ENCODE assay signal across 10 mouse cellular contexts in genomic region chr11:84827492-84827891, GRCm38 (mm10). TPM values are rescaled to one million over a fixed set of nuclear protein-coding genes. Genes with fewer than 3 reads are reported as not detected.
DNase-seq lines count a peak whose midpoint lies in the region; ATAC-seq and TF ChIP-seq lines count a peak whose summit lies in the region.
"Had no signal": no experiment of that assay in that cellular context is flagged by ENCODE, and none has a peak within 500 bp of the region (broad histone marks: within the 10 kb centered on the region; RNA-seq: fewer than 3 reads in every experiment).

No protein-coding gene starts in this region.

- H3K9me3 ChIP-seq in midbrain, embryonic 10.5 days (replicated peaks) = no peaks in the 10 kb centered on the region
- no peaks in the 10 kb centered on the region for H3K9me3 ChIP-seq in midbrain, embryonic 11.5 days (ENCODE audit: control insufficient read depth, low read length)
- H3K9me3 ChIP-seq in intestine, embryonic 15.5 days = no peaks in the 10 kb centered on the region
- H3K9me3 ChIP-seq in forebrain, embryonic 12.5 days = no peaks in the 10 kb centered on the region

- H3K27me3 ChIP-seq in midbrain, embryonic 10.5 days (ENCODE audit: low read depth, poor library complexity, severe bottlenecking) = no peaks in the 10 kb centered on the region
- H3K27me3 ChIP-seq in midbrain, embryonic 11.5 days (ENCODE audit: control insufficient read depth, insufficient read depth, low read length) = no peaks in the 10 kb centered on the region
- H3K27me3 ChIP-seq in intestine, embryonic 15.5 days (replicated peaks) = no peaks in the 10 kb centered on the region
- no peaks in the 10 kb centered on the region for H3K27me3 ChIP-seq in small intestine, adult 2 months (ENCODE audit: control insufficient read depth, insufficient read depth, low read length)
- no peaks in the 10 kb centered on the region for H3K27me3 ChIP-seq in forebrain, embryonic 12.5 days

- peaks cover 27% of the 10 kb centered on the region for H3K4me1 ChIP-seq in midbrain, embryonic 10.5 days
- peaks cover 5% of the 10 kb centered on the region; the same call in 1 of the 2 replicates for H3K4me1 ChIP-seq in midbrain, embryonic 11.5 days (ENCODE audit: control insufficient read depth, insufficient read depth, low read length)
- H3K4me1 ChIP-seq in intestine, embryonic 15.5 days (replicated peaks) = peaks cover 30% of the 10 kb centered on the region
- peaks cover 22% of the 10 kb centered on the region for H3K4me1 ChIP-seq in small intestine, adult 2 months (ENCODE audit: control insufficient read depth, insufficient read depth, insufficient read length, low read length)
- H3K4me1 ChIP-seq in forebrain, embryonic 12.5 days = peaks cover 16% of the 10 kb centered on the region

- no peak overlapping the region for H3K4me2 ChIP-seq in midbrain, embryonic 11.5 days
- H3K4me2 ChIP-seq in intestine, embryonic 15.5 days (replicated peaks) = peak overlapping the region; percentile 33
- no peak overlapping the region for H3K4me2 ChIP-seq in forebrain, embryonic 12.5 days

- peak; percentile 53; the same call in 1 of the 2 replicates for TF ChIP-seq POLR2A in small intestine, adult 2 months (IDR thresholded peaks at IDR 0.05; ENCODE audit: low read depth, low read length)

- H3K4me3 ChIP-seq in midbrain, embryonic 10.5 days = peak overlapping the region; percentile 85
- no peak overlapping the region for H3K4me3 ChIP-seq in midbrain, embryonic 11.5 days (ENCODE audit: low read depth, low read length)
- peak overlapping the region; percentile 17 for H3K4me3 ChIP-seq in intestine, embryonic 15.5 days (replicated peaks)
- H3K4me3 ChIP-seq in small intestine, adult 2 months (ENCODE audit: low read depth, low read length) = peak overlapping the region; percentile 17; the same call in 1 of the 2 replicates
- H3K4me3 ChIP-seq in forebrain, embryonic 12.5 days (replicated peaks) = no peak overlapping the region

- no peak overlapping the region for H3K27ac ChIP-seq in midbrain, embryonic 10.5 days (replicated peaks)
- H3K27ac ChIP-seq in midbrain, embryonic 11.5 days (ENCODE audit: low read depth, low read length) = no peak overlapping the region
- H3K27ac ChIP-seq in intestine, embryonic 15.5 days = peak overlapping the region; percentile 86; the same call in 1 of the 2 replicates
- H3K27ac ChIP-seq in small intestine, adult 2 months (ENCODE audit: insufficient read depth, low read depth, low read length) = peak overlapping the region; percentile 90
- H3K27ac ChIP-seq in forebrain, embryonic 12.5 days = no peak overlapping the region

- H3K9ac ChIP-seq in midbrain, embryonic 11.5 days (ENCODE audit: low read length) = no peak overlapping the region
- no peak overlapping the region for H3K9ac ChIP-seq in intestine, embryonic 15.5 days
- no peak overlapping the region for H3K9ac ChIP-seq in forebrain, embryonic 12.5 days

- no peak for ATAC-seq in midbrain, embryonic 11.5 days (ENCODE audit: low FRiP score)
- peak; percentile 36 for ATAC-seq in intestine, embryonic 15.5 days
- ATAC-seq in forebrain, embryonic 12.5 days (ENCODE audit: low FRiP score) = no peak

- peaks cover 24% of the 10 kb centered on the region for H3K36me3 ChIP-seq in midbrain, embryonic 10.5 days
- H3K36me3 ChIP-seq in midbrain, embryonic 11.5 days (ENCODE audit: control insufficient read depth, insufficient read depth, low read length) = no peaks in the 10 kb centered on the region
- peaks cover 9% of the 10 kb centered on the region; the same call in 1 of the 2 replicates for H3K36me3 ChIP-seq in intestine, embryonic 15.5 days
- H3K36me3 ChIP-seq in small intestine, adult 2 months (ENCODE audit: control insufficient read depth, insufficient read depth, low read length) = peaks cover 38% of the 10 kb centered on the region
- H3K36me3 ChIP-seq in forebrain, embryonic 12.5 days (replicated peaks) = peaks cover 23% of the 10 kb centered on the region

- no peak for TF ChIP-seq CTCF in small intestine, adult 2 months (IDR thresholded peaks at IDR 0.05; ENCODE audit: extremely low read depth, insufficient read length, insufficient replicate concordance, low read depth, low read length)

- DNase-seq in heart, adult 11 months = peak; percentile 91
- DNase-seq in heart, adult 8-10 months (ENCODE audit: low spot score) = no peak
- no peak for DNase-seq in midbrain, embryonic 10.5 days (ENCODE audit: low spot score)
- DNase-seq in midbrain, embryonic 11.5 days (ENCODE audit: low spot score, missing footprints) = no peak
- DNase-seq in natural killer cell, adult 2 months (ENCODE audit: low spot score in 2 of 2) = no peak
- DNase-seq: lung, adult 2 months; thymus, adult 2 months had no signal

RNA-seq across cellular contexts. Expression of gene Dhrs11, which starts 1.3 kb away (rescaled TPM):
- total RNA-seq in heart, adult 8-10 months (2022) = 100 to 1,000 TPM; 104 to 123 (median 113) TPM
- polyA plus RNA-seq in midbrain, embryonic 10.5 days (2016; fragmentation: Nextera tagmentation; extraction: Ambion mirVana) = 12.0 and 12.8 TPM in 2 replicates
- 12.2 and 12.6 TPM in 2 replicates for polyA plus RNA-seq in midbrain, embryonic 11.5 days (2014; fragmentation: Nextera tagmentation; extraction: Ambion mirVana)
- 64.4 and 78.1 TPM in 2 replicates for polyA plus RNA-seq in intestine, embryonic 15.5 days (2015; fragmentation: Nextera tagmentation; extraction: Ambion mirVana)
- 295 and 763 TPM in 2 replicates for polyA plus RNA-seq in small intestine, adult 2 months (2012; rRNA removed)
- 4.8 and 5.8 TPM in 2 replicates for polyA plus RNA-seq in forebrain, embryonic 12.5 days (2016; fragmentation: Nextera tagmentation; extraction: Ambion mirVana)

RNA-seq across cellular contexts. Expression of gene Mrm1, which starts 8.2 kb away (rescaled TPM):
- total RNA-seq in heart, adult 8-10 months (2022) = 10 to 100 TPM; 16.7 to 23.3 (median 21.1) TPM
- polyA plus RNA-seq in midbrain, embryonic 10.5 days (2016; fragmentation: Nextera tagmentation; extraction: Ambion mirVana) = 14.6 and 16.2 TPM in 2 replicates
- polyA plus RNA-seq in midbrain, embryonic 11.5 days (2014; fragmentation: Nextera tagmentation; extraction: Ambion mirVana) = 10.3 and 11.4 TPM in 2 replicates
- 16.0 and 16.3 TPM in 2 replicates for polyA plus RNA-seq in intestine, embryonic 15.5 days (2015; fragmentation: Nextera tagmentation; extraction: Ambion mirVana)
- polyA plus RNA-seq in small intestine, adult 2 months (2012; rRNA removed) = 6.3 and 13.7 TPM in 2 replicates
- 10.5 and 10.7 TPM in 2 replicates for polyA plus RNA-seq in forebrain, embryonic 12.5 days (2016; fragmentation: Nextera tagmentation; extraction: Ambion mirVana)

RNA-seq across cellular contexts. Expression of gene Ggnbp2, which starts 43.1 kb away (rescaled TPM):
- 10 to 100 TPM; 46.1 to 53.6 (median 50.1) TPM for total RNA-seq in heart, adult 8-10 months (2022)
- 55.7 and 56.3 TPM in 2 replicates for polyA plus RNA-seq in midbrain, embryonic 10.5 days (2016; fragmentation: Nextera tagmentation; extraction: Ambion mirVana)
- polyA plus RNA-seq in midbrain, embryonic 11.5 days (2014; fragmentation: Nextera tagmentation; extraction: Ambion mirVana) = 71.0 and 75.4 TPM in 2 replicates
- polyA plus RNA-seq in intestine, embryonic 15.5 days (2015; fragmentation: Nextera tagmentation; extraction: Ambion mirVana) = 78.7 and 83.1 TPM in 2 replicates
- polyA plus RNA-seq in small intestine, adult 2 months (2012; rRNA removed) = 12.0 and 29.2 TPM in 2 replicates
- 64.9 and 71.6 TPM in 2 replicates for polyA plus RNA-seq in forebrain, embryonic 12.5 days (2016; fragmentation: Nextera tagmentation; extraction: Ambion mirVana)

RNA-seq across cellular contexts. Expression of gene Myo19, which starts 52.5 kb away (rescaled TPM):
- total RNA-seq in heart, adult 8-10 months (2022) = 1 to 10 TPM; 4.4 to 6.2 (median 5.4) TPM
- 11.8 and 12.6 TPM in 2 replicates for polyA plus RNA-seq in midbrain, embryonic 10.5 days (2016; fragmentation: Nextera tagmentation; extraction: Ambion mirVana)
- 7.5 and 7.7 TPM in 2 replicates for polyA plus RNA-seq in midbrain, embryonic 11.5 days (2014; fragmentation: Nextera tagmentation; extraction: Ambion mirVana)
- 7.6 and 7.8 TPM in 2 replicates for polyA plus RNA-seq in intestine, embryonic 15.5 days (2015; fragmentation: Nextera tagmentation; extraction: Ambion mirVana)
- polyA plus RNA-seq in small intestine, adult 2 months (2012; rRNA removed) = 8.7 and 13.0 TPM in 2 replicates
- polyA plus RNA-seq in forebrain, embryonic 12.5 days (2016; fragmentation: Nextera tagmentation; extraction: Ambion mirVana) = 8.3 and 9.7 TPM in 2 replicates

RNA-seq across cellular contexts. Expression of gene Pigw, which starts 52.6 kb away (rescaled TPM):
- total RNA-seq in heart, adult 8-10 months (2022) = 1 to 10 TPM; 5.8 to 6.7 (median 6.7) TPM
- 2.2 and 3.4 TPM in 2 replicates for polyA plus RNA-seq in midbrain, embryonic 10.5 days (2016; fragmentation: Nextera tagmentation; extraction: Ambion mirVana)
- polyA plus RNA-seq in midbrain, embryonic 11.5 days (2014; fragmentation: Nextera tagmentation; extraction: Ambion mirVana) = 3.1 and 3.9 TPM in 2 replicates
- 2.8 and 3.4 TPM in 2 replicates for polyA plus RNA-seq in intestine, embryonic 15.5 days (2015; fragmentation: Nextera tagmentation; extraction: Ambion mirVana)
- polyA plus RNA-seq in small intestine, adult 2 months (2012; rRNA removed) = 0.39 and 0.98 TPM in 2 replicates
- polyA plus RNA-seq in forebrain, embryonic 12.5 days (2016; fragmentation: Nextera tagmentation; extraction: Ambion mirVana) = 2.9 and 3.5 TPM in 2 replicates

Comparison
In these comparisons a context has a peak if more than half of its experiments do, and no peak if none do; other contexts are left out.
1. H3K4me3 ChIP-seq: peak in midbrain, embryonic 10.5 days (single experiment), intestine, embryonic 15.5 days (single experiment) and small intestine, adult 2 months (single experiment); none in midbrain, embryonic 11.5 days (single experiment) and forebrain, embryonic 12.5 days (single experiment).
2. H3K27ac ChIP-seq: peak in intestine, embryonic 15.5 days (single experiment) and small intestine, adult 2 months (single experiment); none in midbrain, embryonic 10.5 days (single experiment), midbrain, embryonic 11.5 days (single experiment) and forebrain, embryonic 12.5 days (single experiment).